In genomic region chr14:122905007-122905406, GRCm38 (mm10) we compare ENCODE assay signal across 25 mouse cellular contexts.
"Had no signal": no experiment of that assay in that cellular context is flagged by ENCODE, and none has a peak within 500 bp of the region (broad histone marks: within the 10 kb centered on the region; RNA-seq: fewer than 3 reads in every experiment).

No protein-coding gene starts in this region.

- H3K4me3 ChIP-seq: heart, adult 2 months; heart, embryonic 13.5 days; heart, embryonic 15.5 days; hindbrain, embryonic 10.5 days; hindbrain, embryonic 12.5 days; intestine, embryonic 15.5 days; layer of hippocampus, adult 2 months; left cerebral cortex, adult 2 months; limb, embryonic 10.5 days; limb, embryonic 12.5 days had no signal

- H3K27me3 ChIP-seq: heart, embryonic 13.5 days; heart, embryonic 15.5 days; hindbrain, embryonic 12.5 days; intestine, embryonic 15.5 days; limb, embryonic 12.5 days had no signal

- H3K36me3 ChIP-seq: intestine, embryonic 15.5 days; limb, embryonic 12.5 days had no signal

- H3K4me2 ChIP-seq: heart, embryonic 11.5 days; heart, embryonic 13.5 days; heart, embryonic 15.5 days; hindbrain, embryonic 12.5 days; hindbrain, embryonic 14.5 days; intestine, embryonic 15.5 days; limb, embryonic 12.5 days; liver, embryonic 11.5 days had no signal

- H3K27ac ChIP-seq: heart, adult 2 months; heart, embryonic 13.5 days; heart, embryonic 15.5 days; hindbrain, embryonic 10.5 days; hindbrain, embryonic 12.5 days; hindbrain, embryonic 14.5 days; intestine, embryonic 15.5 days; layer of hippocampus, adult 2 months; left cerebral cortex, adult 2 months; limb, embryonic 10.5 days; limb, embryonic 12.5 days; liver, embryonic 14.5 days had no signal

- H3K9me3 ChIP-seq: heart, embryonic 15.5 days; hindbrain, embryonic 12.5 days; intestine, embryonic 15.5 days; limb, embryonic 10.5 days had no signal

- ATAC-seq: hindbrain, embryonic 16.5 days; inflammation-experienced regulatory T-cells, adult 6 months; intestine, embryonic 15.5 days; intestine, postnatal 0 days had no signal

- DNase-seq: gastrocnemius, postnatal 14 days; gastrocnemius, postnatal 36 days; heart, adult 2 months; heart, postnatal 14 days; heart, postnatal 4 days; kidney, adult 8-10 months; kidney, postnatal 10 days; kidney, postnatal 25 days; kidney, postnatal 4 days had no signal

- H3K4me1 ChIP-seq: hindbrain, embryonic 10.5 days; limb, embryonic 10.5 days had no signal

- H3K9ac ChIP-seq: heart, embryonic 13.5 days; heart, embryonic 15.5 days; hindbrain, embryonic 12.5 days; hindbrain, embryonic 14.5 days; intestine, embryonic 15.5 days; limb, embryonic 12.5 days; liver, embryonic 14.5 days had no signal
